Mouse (Mus musculus) Patski (cell line): ENCODE data around the gene Pcbd1. TPM values are rescaled to one million over a fixed set of nuclear protein-coding genes. Genes with fewer than 3 reads are reported as not detected.

Source experiments
- ATAC-seq: fragments of 100-300 bp; one replicate; pipeline ENCODE4 v1.8.0; 2021
- CTCF ChIA-PET: fragments of 350-600 bp; sonication (Branson Sonifier 250); formaldehyde crosslinking; loops from one replicate; lab custom pipeline; 2022; ENCODE audit warnings: inconsistent platforms; lab: Charles Lee
- POLR2A ChIA-PET: fragments of 350-600 bp; sonication (Branson Sonifier 250); formaldehyde crosslinking; loops from one replicate; lab custom pipeline; 2022; ENCODE audit warnings: antibody characterized with exemption, inconsistent platforms; lab: Charles Lee
- DNase-seq: peaks from one replicate; pipeline ENCODE4 v3.0.0-alpha.2; 2011; ENCODE audit warnings: low read depth, low spot score
- H3K27me3 ChIP-seq: fragments of 371-371 bp; one replicate; pipeline ENCODE4 v1.5.1; 2021
- CTCF ChIP-seq: fragments of 100-300 bp; IDR thresholded peaks from one replicate; pipeline ENCODE4 v1.5.1; 2021
- in situ Hi-C: fragments of 300-500 bp; cut with MboI; formaldehyde crosslinking; loops from 3 replicates; pipeline ENCODE4 v1.11.1; 2018; ENCODE audit warnings: low pct_unique_long_range_greater_than_20kb, mixed read lengths
- polyA plus RNA-seq: library from polyadenylated mRNA; unstranded; gene quantifications from one replicate; pipeline ENCODE4 v1.2.3, GENCODE M21; 2021

The Pcbd1 gene
- polyA plus RNA-seq, 1 experiment from 2014 or later, result 211 TPM

DNA sequence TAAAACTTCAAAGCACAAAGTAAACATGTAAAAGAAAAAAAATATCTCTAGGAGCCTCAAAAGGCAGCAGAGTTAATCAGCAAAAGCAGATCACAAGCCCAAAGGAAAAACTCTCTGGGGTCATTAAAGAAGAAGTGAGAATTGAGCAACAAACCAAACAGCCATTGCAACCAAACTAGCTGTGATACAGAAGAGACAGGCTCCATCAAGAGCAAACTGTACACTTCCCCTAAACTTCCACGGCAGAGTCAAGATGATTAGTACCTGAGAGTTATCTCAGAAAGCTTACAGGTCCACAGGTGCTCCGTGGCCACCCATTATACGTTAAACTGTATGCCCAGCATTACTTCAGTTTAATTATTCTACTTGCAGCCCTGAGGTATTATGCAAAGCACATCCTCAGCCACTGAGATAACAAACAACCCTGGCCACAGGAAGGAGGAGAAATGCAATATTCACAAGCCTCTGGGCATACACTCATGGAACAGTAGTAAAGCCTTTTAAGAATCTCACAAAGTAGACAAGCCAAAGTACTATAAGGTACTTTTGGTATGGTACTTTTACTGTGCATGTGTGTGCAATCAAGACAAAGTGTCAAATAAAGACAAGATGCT is 46.2 kb downstream of the Pcbd1 start:
- ChIA-PET POLR2A (interaction anchor here (0.9 to 1.0 kb wide), 2 partner anchors 8 to 12 kb away, joined by 3 to 4 read pairs; partner anchors contain the start of gene Sgpl1), CTCF (no interaction called here)
- H3K27me3 ChIP-seq, result no peaks in the 10 kb centered on the region
- in situ Hi-C loops, result no loop called here
- no peak for TF ChIP-seq CTCF
- DNase-seq, result no peak
- ATAC-seq, result no peak

DNA sequence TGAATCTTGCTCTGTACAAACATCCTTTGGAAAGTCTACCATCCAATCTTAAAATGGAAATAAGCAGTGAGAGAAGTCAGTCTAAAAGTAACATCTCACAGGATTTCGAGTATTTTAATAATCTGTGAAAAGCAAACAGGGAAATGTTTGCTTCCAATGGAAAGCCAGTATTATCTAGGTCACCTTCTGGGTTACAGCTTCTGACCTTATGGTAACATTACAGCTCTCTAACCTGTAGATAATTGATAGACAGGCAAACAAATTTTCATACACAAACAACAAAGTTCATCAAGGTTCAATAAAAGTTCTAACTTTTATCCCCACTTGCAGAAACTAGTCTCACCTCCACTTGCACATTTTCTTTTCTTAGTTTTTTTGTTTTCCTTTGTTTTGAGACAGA is 48.4 kb downstream of the Pcbd1 start:
- DNase-seq (no peak), ATAC-seq (no peak)
- in situ Hi-C loops, result no loop called here
- TF ChIP-seq CTCF, result no peak
- H3K27me3 ChIP-seq, result no peaks in the 10 kb centered on the region
- POLR2A ChIA-PET, result no interaction called here
- CTCF ChIA-PET, result no interaction called here

DNA sequence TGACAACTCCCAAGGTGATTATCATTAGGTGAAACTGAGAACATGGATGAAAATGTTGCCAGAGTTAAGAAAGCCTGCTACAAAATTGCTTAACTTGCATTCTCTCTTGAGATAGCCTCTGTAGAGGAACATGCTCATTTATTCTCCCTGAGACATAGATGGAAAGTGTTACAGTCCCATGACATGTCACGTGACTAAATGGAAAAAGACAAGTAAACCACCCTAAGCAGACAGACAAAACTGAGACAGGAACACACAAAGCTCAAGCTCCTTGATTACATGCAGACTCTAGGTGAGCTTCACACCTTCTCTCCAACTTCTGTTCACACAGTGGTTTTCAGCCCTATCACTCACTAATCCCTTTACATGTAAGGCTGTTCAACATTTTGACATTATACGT is 54.2 kb downstream of the Pcbd1 start:
- no peak for ATAC-seq
- ChIA-PET CTCF (interaction anchor here (1.3 to 2.6 kb wide), 5 partner anchors 12 to 56 kb away, joined by 3 to 8 read pairs (median 4); no protein-coding TSS in a partner anchor), POLR2A (interaction anchor here (1.0 kb wide), 1 partner anchor 9 kb away, joined by 3 read pairs; no protein-coding TSS in a partner anchor)
- in situ Hi-C loops, result no loop called here
- no peak for TF ChIP-seq CTCF
- H3K27me3 ChIP-seq, result no peaks in the 10 kb centered on the region
- DNase-seq, result no peak

Other genes with a start within 250 kb of the Pcbd1 start
- gene Sgpl1, start 58.4 kb downstream of the Pcbd1 start, polyA plus RNA-seq, result 163 TPM
- not detected for gene Tbata, start 82.6 kb downstream of the Pcbd1 start, polyA plus RNA-seq
- 13.2 TPM for gene Adamts14, start 184.1 kb downstream of the Pcbd1 start, polyA plus RNA-seq
- gene Prf1, start 208.5 kb downstream of the Pcbd1 start, polyA plus RNA-seq, result not detected